Mouse (Mus musculus) liver, adult 2 months (tissue): ENCODE results near the gene Ptpn21. TPM values are rescaled to one million over a fixed set of nuclear protein-coding genes. Genes with fewer than 3 reads are reported as not detected.

Experiments used
- DNase-seq: peaks from one replicate; pipeline ENCODE4 v3.0.0-alpha.2; 2011; ENCODE audit warnings: low read depth, low spot score; ENCODE audit errors: extremely low read depth
- H3K27ac ChIP-seq: fragments of 200-500 bp; replicated peaks from 2 replicates; pipeline ENCODE4 v1.5.1; 2012; ENCODE audit warnings: low read depth, mild to moderate bottlenecking, control low read depth, inconsistent platforms, low read length; ENCODE audit not compliant: insufficient read depth
- H3K27me3 ChIP-seq: fragments of 200-500 bp; 2 replicates; pipeline ENCODE4 v1.6.1; 2012; ENCODE audit warnings: mild to moderate bottlenecking, moderate library complexity, low read length, inconsistent platforms; ENCODE audit not compliant: control insufficient read depth, insufficient read depth
- H3K36me3 ChIP-seq: fragments of 200-500 bp; 2 replicates; pipeline ENCODE4 v1.6.1; 2012; ENCODE audit warnings: low read length, inconsistent platforms; ENCODE audit not compliant: control insufficient read depth, insufficient read depth
- H3K4me1 ChIP-seq: fragments of 200-500 bp; 2 replicates; pipeline ENCODE4 v1.6.1; 2011; ENCODE audit warnings: low read length; ENCODE audit not compliant: control insufficient read depth, insufficient read depth
- H3K4me3 ChIP-seq: fragments of 200-500 bp; 2 replicates; pipeline ENCODE4 v1.5.1; 2011; ENCODE audit warnings: low read depth, mild to moderate bottlenecking, control low read depth, low read length, moderate library complexity; ENCODE audit not compliant: insufficient read depth
- H3K79me2 ChIP-seq: fragments of 200-500 bp; 2 replicates; pipeline ENCODE4 v1.6.1; 2012; ENCODE audit warnings: inconsistent platforms, mild to moderate bottlenecking, low read length, moderate library complexity; ENCODE audit not compliant: control insufficient read depth, insufficient read depth
- H3K9ac ChIP-seq: fragments of 200-500 bp; 2 replicates; pipeline ENCODE4 v1.6.1; 2012; ENCODE audit warnings: low read depth, mild to moderate bottlenecking, control low read depth, inconsistent platforms, low read length
- CTCF ChIP-seq: fragments of 200-500 bp; IDR thresholded peaks from 2 replicates; pipeline ENCODE4 v1.5.1; 2011; ENCODE audit warnings: low read depth, low read length, control low read depth
- POLR2A ChIP-seq: fragments of 200-500 bp; IDR thresholded peaks from 2 replicates; pipeline ENCODE4 v1.6.1; 2011; ENCODE audit warnings: low read length, control low read depth; ENCODE audit not compliant: insufficient read depth; ENCODE audit errors: extremely low read depth
- WGBS: fragments of 180-500 bp; shearing (Covaris S2); methylation state at CpG from one replicate; pipeline ENCODE4 v1.1.7; 2018; 5-methylcytosine and 5-hydroxymethylcytosine counted together
- polyA plus RNA-seq: library from polyadenylated mRNA; depleted of rRNA; stranded (reverse); fragments of >200 nt; gene quantifications from 2 replicates; pipeline ENCODE4 v1.2.3, GENCODE M21; 2012; rRNA removed
- total RNA-seq: library from RNA; depleted of rRNA; stranded (reverse); fragments of >200 nt; gene quantifications from 2 replicates; pipeline ENCODE4 v1.2.3, GENCODE M21; 2014; rRNA removed

Ptpn21 gene
- total and polyA plus RNA-seq, 2 experiments: 5.9 to 12.2 TPM

GRCm38 (mm10) chr12:98644852-98645251, 92.4 kb downstream of the Ptpn21 start:
- no peaks in the 10 kb centered on the region for H3K79me2 ChIP-seq
- H3K4me1 ChIP-seq: no peaks in the 10 kb centered on the region
- DNase-seq: no peak
- no peak overlapping the region for H3K27ac ChIP-seq
- no peaks in the 10 kb centered on the region for H3K27me3 ChIP-seq
- TF ChIP-seq POLR2A: no peak
- TF ChIP-seq CTCF: no peak
- H3K36me3 ChIP-seq: no peaks in the 10 kb centered on the region; the same call in 1 of the 2 replicates
- H3K4me3 ChIP-seq: no peak overlapping the region
- no peak overlapping the region for H3K9ac ChIP-seq

DNA sequence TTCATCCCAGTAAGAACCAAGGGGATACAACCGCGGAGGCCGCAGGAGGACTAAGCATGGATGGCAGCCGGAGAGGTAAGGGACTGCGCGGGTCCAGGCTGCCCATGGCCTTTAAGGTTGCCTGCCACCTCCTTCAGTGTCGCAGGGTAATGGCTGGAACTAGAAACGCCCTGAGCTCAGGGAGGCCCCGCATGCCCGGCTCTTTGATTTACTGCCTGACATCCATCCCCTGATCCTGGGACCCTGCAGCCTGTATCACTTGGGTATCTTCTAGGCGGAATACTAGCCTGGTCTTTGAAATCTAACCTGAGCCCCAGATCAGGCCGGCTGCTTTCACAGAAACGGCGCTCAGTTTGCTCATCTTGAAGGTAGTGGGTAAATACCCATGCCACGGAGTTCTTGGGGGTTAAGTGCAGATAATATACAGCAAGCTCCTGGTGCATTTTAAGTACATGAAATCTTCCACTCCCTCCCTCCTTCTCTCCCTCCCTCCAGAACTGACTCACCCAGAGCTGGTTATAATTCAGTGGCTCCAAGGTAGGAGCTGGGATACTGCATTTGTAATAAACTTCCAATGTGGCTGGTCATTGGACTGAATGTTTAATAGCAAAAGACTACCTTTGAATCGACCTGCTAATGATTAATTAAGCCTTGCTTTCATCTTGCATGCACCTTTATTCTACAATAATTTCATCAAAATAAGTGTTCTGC, 108.8 kb downstream of the Ptpn21 start:
- peaks cover 2% of the 10 kb centered on the region; the same call in 1 of the 2 replicates for H3K4me1 ChIP-seq
- 2% methylated on average over 16 of the region's 16 CpGs for WGBS
- DNase-seq: no peak
- no peak overlapping the region for H3K27ac ChIP-seq
- H3K79me2 ChIP-seq: no peaks in the 10 kb centered on the region
- peak overlapping the region; percentile 89 for H3K4me3 ChIP-seq
- no peaks in the 10 kb centered on the region for H3K27me3 ChIP-seq
- peak overlapping the region; percentile 79 for H3K9ac ChIP-seq
- TF ChIP-seq CTCF (no peak), POLR2A (no peak)
- H3K36me3 ChIP-seq: no peaks in the 10 kb centered on the region

- peak; percentile 65 for DNase-seq
Measured at GRCm38 (mm10) chr12:98627392-98628259, 109.6 kb downstream of the Ptpn21 start, which contains the start of gene Spata7. Gene Spata7 (plus strand): TSS chr12:98628157.

More at GRCm38 (mm10) chr12:98627392-98628259, 109.6 kb downstream of the Ptpn21 start, which contains the start of gene Spata7:
- Histone ChIP-seq H3K27me3 (no peaks in the 10 kb centered on the region), H3K36me3 (no peaks in the 10 kb centered on the region), H3K4me3 (peak within 1 kb of the TSS; percentile 89), H3K9ac (peak within 1 kb of the TSS; percentile 79), H3K79me2 (no peaks in the 10 kb centered on the region), H3K27ac (no peak within 1 kb of the TSS), H3K4me1 (peaks cover 2% of the 10 kb centered on the region; the same call in 1 of the 2 replicates)
- 5% methylated on average over 32 of the region's 32 CpGs for WGBS
- no peak for TF ChIP-seq CTCF
- no peak for TF ChIP-seq POLR2A

Other genes with a start within 250 kb of the Ptpn21 start
- 1.1 and 1.2 TPM in 2 replicates for gene Kcnk10, start 159.1 kb downstream of the Ptpn21 start, total RNA-seq
- 0.49 and 0.65 TPM in 2 replicates for gene Kcnk10, start 159.1 kb downstream of the Ptpn21 start, polyA plus RNA-seq
- 3.5 and 4.2 TPM in 2 replicates for gene Spata7, start 109.2 kb downstream of the Ptpn21 start, total RNA-seq
- gene Spata7, start 109.2 kb downstream of the Ptpn21 start, polyA plus RNA-seq: 0.43 and 0.63 TPM in 2 replicates
- 47.1 and 53.7 TPM in 2 replicates for gene Zc3h14, start 9.6 kb upstream of the Ptpn21 start, total RNA-seq
- 21.9 and 22.7 TPM in 2 replicates for gene Zc3h14, start 9.6 kb upstream of the Ptpn21 start, polyA plus RNA-seq
- 3.9 and 4.3 TPM in 2 replicates for gene Eml5, start 164.1 kb upstream of the Ptpn21 start, total RNA-seq
- gene Eml5, start 164.1 kb upstream of the Ptpn21 start, polyA plus RNA-seq: 1.2 and 1.7 TPM in 2 replicates
- gene Ttc8, start 183.2 kb upstream of the Ptpn21 start, total RNA-seq: 5.6 and 6.5 TPM in 2 replicates
- 3.8 and 6.9 TPM in 2 replicates for gene Ttc8, start 183.2 kb upstream of the Ptpn21 start, polyA plus RNA-seq